Mouse (Mus musculus) CH12.LX (cell line): Measurements from ENCODE around the gene Jup. TPM values are rescaled to one million over a fixed set of nuclear protein-coding genes. Genes with fewer than 3 reads are reported as not detected.

Experiments used
- DNase-seq: peaks from one replicate; pipeline ENCODE4 v3.0.0-alpha.2; 2013; ENCODE audit errors: extremely low read depth
- H3K27ac ChIP-seq: 2 replicates; pipeline ENCODE4 v1.5.1; 2012; ENCODE audit warnings: low read depth, mild to moderate bottlenecking, control low read depth, moderate library complexity; ENCODE audit not compliant: insufficient read depth
- H3K27me3 ChIP-seq: replicated peaks from 2 replicates; pipeline ENCODE3; 2012; ENCODE audit warnings: inconsistent platforms
- H3K36me3 ChIP-seq, 2 experiments: replicated peaks in 1 of 2; 2 replicates each; pipeline versions ENCODE3 to v1.6.1; 2012; ENCODE audit warnings: inconsistent platforms in 1 of 2, low read length in 1 of 2, mild to moderate bottlenecking in 1 of 2, mixed read lengths in 1 of 2, moderate library complexity in 1 of 2; ENCODE audit not compliant: control insufficient read depth in 1 of 2, insufficient read depth in 1 of 2
- H3K4me1 ChIP-seq, 2 experiments: 2 replicates each; pipeline ENCODE4 v1.6.1; 2012; ENCODE audit warnings: inconsistent platforms in 1 of 2, moderate library complexity in 1 of 2; ENCODE audit not compliant: insufficient read depth in 2 of 2, control insufficient read depth in 1 of 2
- H3K4me2 ChIP-seq: 2 replicates; pipeline ENCODE4 v1.6.1; 2012; ENCODE audit warnings: low read depth, mild to moderate bottlenecking, control low read depth; ENCODE audit not compliant: poor library complexity, insufficient read depth, severe bottlenecking
- H3K4me3 ChIP-seq, 3 experiments: fragments of 150-350 bp in 1 of 3; sonication (generic) in 1 of 3; replicated peaks in 1 of 3; 2 replicates each; pipeline versions ENCODE3 to v1.5.1; 2011 to 2012; ENCODE audit warnings: low read depth in 2 of 3, low read length in 2 of 3, mild to moderate bottlenecking in 2 of 3, moderate library complexity in 2 of 3, control low read depth in 1 of 3, improper control_type of control experiment in 1 of 3, inconsistent platforms in 1 of 3, mixed read lengths in 1 of 3; ENCODE audit not compliant: poor library complexity in 1 of 3
- H3K79me2 ChIP-seq: replicated peaks from 2 replicates; pipeline ENCODE4 v1.6.1; 2012; ENCODE audit warnings: mild to moderate bottlenecking, moderate library complexity; ENCODE audit not compliant: control insufficient read depth, poor library complexity, insufficient read depth, severe bottlenecking; ENCODE audit errors: extremely low read depth
- H3K9ac ChIP-seq: 2 replicates; pipeline ENCODE4 v1.6.1; 2012; ENCODE audit warnings: low read depth, mild to moderate bottlenecking, control low read depth, moderate library complexity; ENCODE audit not compliant: insufficient read depth
- H3K9me3 ChIP-seq: replicated peaks from 2 replicates; pipeline ENCODE3; 2012; ENCODE audit warnings: low read length, inconsistent platforms, mixed read lengths
- BHLHE40 ChIP-seq: IDR thresholded peaks from 2 replicates; pipeline ENCODE4 v1.6.1; 2011; ENCODE audit warnings: mild to moderate bottlenecking, low read depth, low read length, improper control_type of control experiment
- CTCF ChIP-seq, 2 experiments: IDR thresholded peaks in 1 of 2; conservative IDR thresholded peaks in 1 of 2; 2 replicates each; pipeline ENCODE4 v1.5.1; 2011 to 2012; ENCODE audit warnings: low read depth in 2 of 2, low read length in 2 of 2, improper control_type of control experiment in 1 of 2, inconsistent platforms in 1 of 2, mild to moderate bottlenecking in 1 of 2, moderate library complexity in 1 of 2
- EP300 ChIP-seq: IDR thresholded peaks from 2 replicates; pipeline ENCODE4 v1.6.1; 2011; ENCODE audit warnings: low read length, improper control_type of control experiment
- ETS1 ChIP-seq: conservative IDR thresholded peaks from 2 replicates; pipeline ENCODE4 v1.6.1; 2012; ENCODE audit warnings: low read depth, mild to moderate bottlenecking, inconsistent platforms, low read length, improper control_type of control experiment, moderate library complexity
- HCFC1 ChIP-seq: IDR thresholded peaks from 2 replicates; pipeline ENCODE4 v1.6.1; 2012; ENCODE audit warnings: low read depth, mild to moderate bottlenecking, inconsistent platforms, low read length, improper control_type of control experiment
- IRF4 ChIP-seq: IDR thresholded peaks from 2 replicates; pipeline ENCODE4 v1.6.1; 2014; ENCODE audit warnings: low read depth, mild to moderate bottlenecking, inconsistent platforms, low read length, improper control_type of control experiment
- MAX ChIP-seq: IDR thresholded peaks from 2 replicates; pipeline ENCODE4 v1.6.1; 2011; ENCODE audit warnings: low read length, improper control_type of control experiment
- MEF2A ChIP-seq: IDR thresholded peaks from 2 replicates; pipeline ENCODE4 v1.6.1; 2014; ENCODE audit warnings: low read depth, mild to moderate bottlenecking, inconsistent platforms, low read length, improper control_type of control experiment, borderline replicate concordance
- RAD21 ChIP-seq: IDR thresholded peaks from 2 replicates; pipeline ENCODE4 v1.6.1; 2011; ENCODE audit warnings: low read depth, mild to moderate bottlenecking, low read length, improper control_type of control experiment, moderate library complexity
- SIN3A ChIP-seq: IDR thresholded peaks from 2 replicates; pipeline ENCODE4 v1.6.1; 2012; ENCODE audit warnings: low read length, improper control_type of control experiment, inconsistent platforms
- SMC3 ChIP-seq: IDR thresholded peaks from 2 replicates; pipeline ENCODE4 v1.6.1; 2011; ENCODE audit warnings: low read depth, low read length, improper control_type of control experiment
- USF1 ChIP-seq: IDR thresholded peaks from 2 replicates; pipeline ENCODE4 v1.6.1; 2014; ENCODE audit warnings: low read depth, mild to moderate bottlenecking, inconsistent platforms, low read length, improper control_type of control experiment
- dilution Hi-C: fragments of 300-500 bp; cut with MboI; formaldehyde crosslinking; loops from 2 replicates; pipeline ENCODE4 v1.14.3; 2020; ENCODE audit warnings: low sequenced_read_pairs; ENCODE audit not compliant: extremely low pct_unique_long_range_greater_than_20kb, extremely low pct_ligation_motif_present
- in situ Hi-C: fragments of 300-500 bp; cut with MboI; formaldehyde crosslinking; loops from 3 replicates; pipeline ENCODE4 v1.14.3; 2019; ENCODE audit warnings: low sequenced_read_pairs, low pct_ligation_motif_present, low pct_unique_long_range_greater_than_20kb, mixed read lengths
- polyA plus RNA-seq: library from polyadenylated mRNA; unstranded; fragments of >175 nt; gene quantifications from 2 replicates; pipeline ENCODE4 v1.2.1, GENCODE M21; 2012; ENCODE audit warnings: low read depth; ENCODE audit not compliant: insufficient read length
- total RNA-seq, 2 experiments: library from RNA; depleted of rRNA; stranded (reverse); fragments of 300-350 nt in 1 of 2; fragments of >200 nt in 1 of 2; gene quantifications; 2 replicates each; pipeline ENCODE4 v1.2.3; 2012 to 2014

Jup gene
- total and polyA plus RNA-seq, 3 experiments = 0.68 to 1.4 (median 1.1) TPM

DNA sequence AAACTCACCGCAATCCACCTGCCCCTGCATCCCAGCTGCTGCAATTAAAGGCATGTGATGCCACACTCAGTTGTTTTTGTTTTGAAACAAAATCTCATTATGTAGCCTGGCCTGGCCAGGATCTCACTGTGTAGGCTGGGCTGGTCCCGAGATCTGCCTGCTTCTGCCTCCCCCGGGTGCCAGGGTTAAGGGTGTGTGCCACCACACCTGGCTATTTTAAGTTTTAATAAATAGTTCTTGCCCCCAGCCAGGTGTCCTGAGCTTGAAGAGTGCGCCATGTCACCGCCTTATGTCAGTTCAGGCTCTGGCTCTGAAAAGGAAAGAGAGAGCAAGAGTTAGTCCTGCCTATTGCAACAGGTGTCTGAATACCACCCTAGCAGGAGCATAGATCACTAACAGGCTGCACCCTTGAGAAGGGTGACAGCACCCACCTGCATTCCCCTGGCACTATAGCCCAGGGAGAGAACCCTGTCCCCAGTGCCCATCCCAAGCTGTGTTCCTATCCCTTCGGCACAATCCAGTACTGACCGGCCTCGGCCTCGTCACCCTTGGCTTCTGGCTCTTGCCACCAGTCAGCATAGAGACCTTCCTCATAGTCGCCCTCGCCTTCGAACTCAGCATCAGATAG, 11.4 kb upstream of the Jup start:
- H3K9ac ChIP-seq = no peak overlapping the region
- in situ Hi-C loops = loop anchor here (5.0 kb wide), 1 partner anchor 47 kb away; no protein-coding TSS in a partner anchor
- H3K79me2 ChIP-seq = no peaks in the 10 kb centered on the region
- no peaks in the 10 kb centered on the region for H3K36me3 ChIP-seq
- no peak overlapping the region for H3K4me2 ChIP-seq
- H3K9me3 ChIP-seq = no peaks in the 10 kb centered on the region
- H3K27ac ChIP-seq = no peak overlapping the region
- no peak for DNase-seq
- dilution Hi-C loops = no loop called here
- H3K4me3 ChIP-seq = no peak overlapping the region
- peaks cover 58% of the 10 kb centered on the region for H3K27me3 ChIP-seq
- TF ChIP-seq USF1 = no peak
- no peak for TF ChIP-seq SIN3A
- no peak for TF ChIP-seq BHLHE40
- no peak for TF ChIP-seq EP300
- TF ChIP-seq ETS1 = no peak
- TF ChIP-seq, all 38 proteins: peak for 0
- H3K4me1 ChIP-seq = peaks cover 0 to 6% of the 10 kb centered on the region in 2 experiments; a peak in 1 of 4 replicates

DNA sequence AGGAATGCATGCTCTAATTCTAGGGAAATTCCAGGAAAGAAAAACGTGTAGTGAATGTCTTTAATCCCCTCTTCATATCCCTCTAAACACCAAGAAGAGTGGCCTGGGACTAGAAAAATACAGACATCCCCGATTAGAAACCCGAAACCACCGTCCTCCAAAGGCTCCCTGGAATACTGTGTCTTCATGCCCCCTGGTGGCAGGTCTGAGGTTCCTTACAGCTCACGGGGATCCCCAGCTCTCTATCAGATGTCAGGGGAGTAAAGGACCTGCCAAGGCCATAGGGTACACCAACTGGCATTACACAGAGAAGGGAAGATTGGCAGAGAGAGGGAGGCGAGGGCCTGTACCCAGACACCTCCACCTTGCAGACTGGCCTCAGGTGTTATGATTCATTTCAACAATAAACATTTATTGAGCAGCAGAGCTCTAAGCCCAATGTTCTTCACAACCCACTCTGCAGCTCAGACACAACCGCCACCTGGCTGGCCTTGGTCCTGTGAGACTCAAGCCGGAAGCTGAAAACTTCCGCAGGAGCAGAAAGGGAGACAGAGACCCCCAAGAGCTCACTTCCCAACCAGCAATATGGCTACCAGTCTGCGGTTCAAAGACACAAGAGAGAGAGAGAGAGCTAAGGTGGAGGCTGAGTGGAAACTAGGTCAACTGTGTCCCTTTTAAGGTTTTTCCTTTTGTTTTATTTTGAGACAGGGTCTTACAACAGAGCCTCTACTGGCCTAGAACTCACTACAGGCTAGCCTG, 10.7 kb upstream of the Jup start:
- H3K4me2 ChIP-seq = 0 out of 2 replicates have a peak overlapping the region, but pooled peaks have one; percentile 14
- no peaks in the 10 kb centered on the region for H3K9me3 ChIP-seq
- H3K4me3 ChIP-seq = no peak overlapping the region
- no peak for TF ChIP-seq MEF2A
- TF ChIP-seq EP300 = no peak
- peak; percentile 78 for TF ChIP-seq RAD21
- TF ChIP-seq HCFC1 = no peak
- no peak for TF ChIP-seq IRF4
- TF ChIP-seq SMC3 = peak; percentile 96
- TF ChIP-seq MAX = no peak
- TF ChIP-seq USF1 = no peak
- peak; percentile 51 to 92 for TF ChIP-seq CTCF (conservative IDR thresholded peaks at IDR 0.05 in 1 of 2, IDR thresholded peaks at IDR 0.05 in 1 of 2; ENCODE audit: low read depth in 2 of 2, low read length in 2 of 2)
- peak; percentile 60 for DNase-seq
- no peak overlapping the region for H3K9ac ChIP-seq
- H3K79me2 ChIP-seq = no peaks in the 10 kb centered on the region
- H3K36me3 ChIP-seq = no peaks in the 10 kb centered on the region
- H3K27me3 ChIP-seq = peaks cover 61% of the 10 kb centered on the region
- in situ Hi-C loops = loop anchor here (5.0 kb wide), 1 partner anchor 46 kb away; no protein-coding TSS in a partner anchor
- no peak overlapping the region for H3K27ac ChIP-seq
- H3K4me1 ChIP-seq = peaks cover 0 to 6% of the 10 kb centered on the region in 2 experiments; a peak in 1 of 4 replicates
- dilution Hi-C loops = no loop called here
